Mouse (Mus musculus) embryonic fibroblast, embryonic 13.5 days (primary cell): ENCODE measurements around the gene Atg7.

Source experiments
- CTCF ChIP-seq: IDR thresholded peaks from 2 replicates; pipeline ENCODE4 v1.5.1; 2011; ENCODE audit warnings: mild to moderate bottlenecking, control low read depth, low read length, moderate library complexity, borderline replicate concordance; ENCODE audit not compliant: insufficient read depth
- POLR2A ChIP-seq: IDR thresholded peaks from 2 replicates; pipeline ENCODE4 v1.6.1; 2011; ENCODE audit warnings: low read depth, mild to moderate bottlenecking, control low read depth, low read length, moderate library complexity

DNA sequence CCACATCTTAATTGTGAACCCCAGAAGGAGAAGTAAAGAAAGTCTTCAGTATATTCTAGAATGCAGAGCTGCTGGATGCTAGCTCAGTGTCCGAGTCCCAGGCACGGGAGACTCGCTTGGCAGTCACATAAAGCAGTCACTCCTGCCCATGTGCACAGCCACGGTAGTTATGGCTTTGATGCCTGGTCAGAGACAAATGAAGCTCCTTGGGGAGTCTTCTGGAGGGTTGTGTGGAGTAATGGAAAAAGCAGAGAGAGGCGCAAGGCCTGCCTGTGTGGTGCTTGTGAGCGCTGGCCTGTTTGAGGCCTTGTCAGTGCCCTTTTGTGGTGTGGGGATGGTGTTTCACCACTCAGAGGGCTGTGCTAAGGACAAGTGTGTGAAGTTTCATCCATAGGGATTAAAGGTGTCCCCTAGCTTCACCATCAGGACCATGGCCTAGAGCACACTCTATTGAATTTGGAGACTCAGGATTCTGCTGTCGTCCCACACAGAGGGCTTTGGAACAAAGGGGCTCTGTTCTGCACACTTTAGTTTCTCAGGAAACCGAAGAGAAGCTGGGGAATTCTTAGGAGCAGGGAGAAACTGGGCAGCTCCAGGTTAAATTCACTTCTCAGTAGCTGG lies 161.1 kb downstream of the Atg7 start:
- TF ChIP-seq CTCF (no peak), POLR2A (no peak)
